Mouse (Mus musculus) liver, embryonic 14.5 days (tissue): Measurements from ENCODE around the gene Ddx46. TPM values are rescaled to one million over a fixed set of nuclear protein-coding genes. Genes with fewer than 3 reads are reported as not detected.
"Not testable (repeated sequence)": the region's sequence is repeated elsewhere in the genome, so short reads cannot be mapped to it uniquely, and the experiment has no call there.

Experiments used
- ATAC-seq: fragments of 200-750 bp; cut with Nextera tagmentation; 2 replicates; pipeline ENCODE4 v1.8.0; 2017; ENCODE audit warnings: moderate number of reproducible peaks, mild to moderate bottlenecking, moderate library complexity; ENCODE audit not compliant: insufficient read depth
- DNase-seq, 3 experiments: peaks; one replicate each; pipeline ENCODE4 v3.0.0-alpha.2; 2012 to 2013; ENCODE audit warnings: low read depth in 3 of 3, low spot score in 3 of 3
- H3K27ac ChIP-seq: fragments of 300-500 bp; sonication (generic); 2 replicates; pipeline ENCODE4 v1.5.1; 2014; ENCODE audit warnings: moderate library complexity, mild to moderate bottlenecking, control low read depth, inconsistent platforms
- H3K27me3 ChIP-seq: fragments of 300-500 bp; sonication (generic); 2 replicates; pipeline ENCODE4 v1.6.1; 2014; ENCODE audit warnings: mild to moderate bottlenecking, low read length, moderate library complexity; ENCODE audit not compliant: control insufficient read depth, insufficient read depth
- H3K36me3 ChIP-seq: fragments of 300-500 bp; sonication (generic); replicated peaks from 2 replicates; pipeline ENCODE4 v1.6.1; 2014; ENCODE audit warnings: low read depth; ENCODE audit not compliant: control insufficient read depth, insufficient read depth
- H3K4me1 ChIP-seq, 2 experiments: fragments of 200-500 bp in 1 of 2; fragments of 300-500 bp in 1 of 2; sonication (generic) in 1 of 2; replicated peaks; 2 replicates each; pipeline ENCODE4 v1.6.1; 2012 to 2014; ENCODE audit warnings: antibody characterized with exemption in 1 of 2, inconsistent platforms in 1 of 2, low read length in 1 of 2; ENCODE audit not compliant: control insufficient read depth in 2 of 2, insufficient read depth in 2 of 2
- H3K4me2 ChIP-seq: fragments of 300-500 bp; sonication (generic); 2 replicates; pipeline ENCODE4 v1.6.1; 2014; ENCODE audit warnings: low read depth, mild to moderate bottlenecking, control low read depth, moderate library complexity
- H3K4me3 ChIP-seq, 2 experiments: fragments of 200-500 bp in 1 of 2; fragments of 300-500 bp in 1 of 2; sonication (generic) in 1 of 2; 2 replicates each; pipeline ENCODE4 v1.5.1; 2012 to 2014; ENCODE audit warnings: low read depth in 2 of 2, low read length in 2 of 2, mild to moderate bottlenecking in 2 of 2, control low read depth in 1 of 2, inconsistent platforms in 1 of 2, moderate library complexity in 1 of 2; ENCODE audit not compliant: insufficient read depth in 1 of 2
- H3K9ac ChIP-seq: fragments of 300-500 bp; sonication (generic); replicated peaks from 2 replicates; pipeline ENCODE4 v1.6.1; 2014; ENCODE audit warnings: mild to moderate bottlenecking, control low read depth, moderate library complexity
- H3K9me3 ChIP-seq: fragments of 300-500 bp; sonication (generic); 2 replicates; pipeline ENCODE4 v1.6.1; 2016; ENCODE audit warnings: low read length, mixed read lengths; ENCODE audit not compliant: control insufficient read depth
- CTCF ChIP-seq: IDR thresholded peaks from 2 replicates; pipeline ENCODE4 v1.5.1; 2016; ENCODE audit warnings: antibody characterized with exemption, low read depth, control low read depth
- EP300 ChIP-seq: IDR thresholded peaks from 2 replicates; pipeline ENCODE4 v1.6.1; 2016; ENCODE audit warnings: antibody characterized with exemption, low read depth
- WGBS: fragments of 180-500 bp; shearing (Covaris S2); extraction: QIAGEN DNeasy Blood & Tissue Kit; methylation state at CpG from one replicate; pipeline ENCODE4 v1.1.7; 2014; ENCODE audit not compliant: insufficient replicate concordance; 5-methylcytosine and 5-hydroxymethylcytosine counted together
- polyA plus RNA-seq, 2 experiments: library from polyadenylated mRNA; depleted of rRNA in 1 of 2; stranded (reverse) in 1 of 2; unstranded in 1 of 2; fragments of >200 nt; fragmentation: Nextera tagmentation in 1 of 2; extraction: Ambion mirVana in 1 of 2; gene quantifications; 2 replicates each; pipeline versions ENCODE4 v1.2.1 to v1.2.3; 2012 to 2014

Gene Ddx46
- polyA plus RNA-seq, 2 experiments = 17.4 to 19.3 TPM

- Histone ChIP-seq H3K4me1 (peaks cover 0 to 4% of the 10 kb centered on the region in 2 experiments; a peak in 3 of 4 replicates), H3K27ac (no peak overlapping the region), H3K9me3 (no peaks in the 10 kb centered on the region), H3K9ac (no peak overlapping the region; the same call in 1 of the 2 replicates), H3K4me2 (peak overlapping the region; percentile 66), H3K27me3 (no peaks in the 10 kb centered on the region), H3K4me3 (peak overlapping the region; percentile 14 to 84; a peak in 3 of 4 replicates), H3K36me3 (peaks cover 28% of the 10 kb centered on the region)
- DNase-seq = no peak
- TF ChIP-seq CTCF = no peak
- TF ChIP-seq EP300 = no peak
- no peak for ATAC-seq
- 79% methylated on average over 14 of the region's 14 CpGs for WGBS
Observed at GRCm38 (mm10) chr13:55636185-55636983, 1.6 kb downstream of the Ddx46 start.

- not testable (repeated sequence) for H3K9me3 ChIP-seq, H3K4me3 ChIP-seq, H3K9ac ChIP-seq, H3K4me1 ChIP-seq, H3K27ac ChIP-seq, H3K4me2 ChIP-seq, H3K27me3 ChIP-seq
- H3K36me3 ChIP-seq = peaks cover 31% of the 10 kb centered on the region
- TF ChIP-seq CTCF = peak; percentile 89
- WGBS = 27% methylated on average over 8 of the region's 8 CpGs
- DNase-seq (peak; percentile 48 to 65 (median 50)), ATAC-seq (peak; percentile 28; the same call in 1 of the 2 replicates)
Observed at GRCm38 (mm10) chr13:55640480-55640879, 5.7 kb downstream of the Ddx46 start.

GRCm38 (mm10) chr13:55644525-55644924 lies 9.7 kb downstream of the Ddx46 start:
- peak in 1 of 3 experiments; percentile 19 for DNase-seq
- H3K4me2 ChIP-seq = no peak overlapping the region
- H3K4me1 ChIP-seq = no peaks in the 10 kb centered on the region
- H3K4me3 ChIP-seq = no peak overlapping the region
- no peak for ATAC-seq
- H3K9me3 ChIP-seq = no peaks in the 10 kb centered on the region
- no peak overlapping the region for H3K27ac ChIP-seq
- H3K36me3 ChIP-seq = peaks cover 59% of the 10 kb centered on the region
- 86% methylated on average over 2 of the region's 2 CpGs for WGBS
- no peaks in the 10 kb centered on the region for H3K27me3 ChIP-seq
- TF ChIP-seq CTCF (peak; percentile 22; the same call in 1 of the 2 replicates), EP300 (no peak)
- no peak overlapping the region for H3K9ac ChIP-seq

GRCm38 (mm10) chr13:55650098-55650497 lies 15.3 kb downstream of the Ddx46 start:
- Histone ChIP-seq H3K9ac (no peak overlapping the region), H3K27ac (no peak overlapping the region), H3K4me3 (no peak overlapping the region), H3K4me2 (no peak overlapping the region), H3K36me3 (peaks cover 91% of the 10 kb centered on the region), H3K9me3 (no peaks in the 10 kb centered on the region), H3K4me1 (no peaks in the 10 kb centered on the region), H3K27me3 (no peaks in the 10 kb centered on the region)
- ATAC-seq (no peak), DNase-seq (no peak)
- WGBS = 86% methylated on average over 12 of the region's 12 CpGs
- no peak for TF ChIP-seq EP300
- peak; percentile 32; the same call in 1 of the 2 replicates for TF ChIP-seq CTCF

- DNase-seq (no peak), ATAC-seq (no peak)
- WGBS = 64% methylated on average over 6 of the region's 6 CpGs
- Histone ChIP-seq H3K4me2 (no peak overlapping the region), H3K4me1 (no peaks in the 10 kb centered on the region), H3K9ac (no peak overlapping the region), H3K9me3 (no peaks in the 10 kb centered on the region), H3K36me3 (peaks cover 91% of the 10 kb centered on the region), H3K27me3 (no peaks in the 10 kb centered on the region), H3K27ac (no peak overlapping the region), H3K4me3 (no peak overlapping the region)
- TF ChIP-seq CTCF (no peak), EP300 (peak; percentile 19; the same call in 1 of the 2 replicates)
Observed at GRCm38 (mm10) chr13:55650980-55651379, 16.2 kb downstream of the Ddx46 start.
